Mouse (Mus musculus) urinary bladder, postnatal 14 days (tissue): ENCODE measurements around the gene Ddc.
A peak's percentile ranks its signal among the peaks of the same experiment; 100 is the strongest.

Source experiments
- DNase-seq: peaks from one replicate; pipeline ENCODE4 v3.0.0; 2021; ENCODE audit warnings: low spot score

Ddc gene

GRCm38 (mm10) chr11:11897645-11898357 is at the start of gene Ddc:
Gene Ddc (minus strand): TSS chr11:11898144.
- DNase-seq, result no peak

GRCm38 (mm10) chr11:11945766-11946165 is 47.8 kb upstream of the Ddc start:
- DNase-seq, result no peak

DNA sequence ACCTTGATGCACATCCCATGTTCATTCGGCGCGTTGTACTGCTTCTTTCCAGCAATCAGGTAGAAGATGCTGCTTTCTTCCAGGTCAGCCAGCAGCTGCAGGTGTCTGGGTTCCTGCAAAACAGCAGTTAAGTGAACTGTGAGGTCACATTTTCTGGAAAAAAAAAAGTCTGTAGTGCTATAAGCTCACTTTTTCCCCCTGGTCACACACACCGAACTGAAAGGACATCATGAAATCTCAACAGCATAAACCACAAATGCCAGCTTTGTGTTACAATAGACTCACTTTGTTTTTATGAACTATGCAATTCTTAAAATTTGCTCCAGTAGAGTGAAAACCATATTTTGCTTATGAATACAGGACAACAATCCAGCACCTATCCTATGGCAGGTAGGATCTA is 46.9 kb upstream of the Ddc start:
- DNase-seq, result no peak

DNA sequence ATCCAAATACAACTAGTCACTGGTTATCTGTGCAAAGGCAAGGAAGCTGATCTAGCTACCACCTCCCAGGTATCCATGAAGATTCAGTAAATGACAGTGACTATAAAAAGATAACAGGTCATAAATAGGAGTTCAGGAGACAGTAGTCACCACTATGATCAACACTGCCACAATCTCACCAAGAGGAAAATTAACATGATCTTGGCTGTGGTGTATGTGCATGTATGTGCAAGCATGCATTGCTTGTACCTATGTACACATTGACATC is 46.1 kb upstream of the Ddc start:
- no peak for DNase-seq

DNA sequence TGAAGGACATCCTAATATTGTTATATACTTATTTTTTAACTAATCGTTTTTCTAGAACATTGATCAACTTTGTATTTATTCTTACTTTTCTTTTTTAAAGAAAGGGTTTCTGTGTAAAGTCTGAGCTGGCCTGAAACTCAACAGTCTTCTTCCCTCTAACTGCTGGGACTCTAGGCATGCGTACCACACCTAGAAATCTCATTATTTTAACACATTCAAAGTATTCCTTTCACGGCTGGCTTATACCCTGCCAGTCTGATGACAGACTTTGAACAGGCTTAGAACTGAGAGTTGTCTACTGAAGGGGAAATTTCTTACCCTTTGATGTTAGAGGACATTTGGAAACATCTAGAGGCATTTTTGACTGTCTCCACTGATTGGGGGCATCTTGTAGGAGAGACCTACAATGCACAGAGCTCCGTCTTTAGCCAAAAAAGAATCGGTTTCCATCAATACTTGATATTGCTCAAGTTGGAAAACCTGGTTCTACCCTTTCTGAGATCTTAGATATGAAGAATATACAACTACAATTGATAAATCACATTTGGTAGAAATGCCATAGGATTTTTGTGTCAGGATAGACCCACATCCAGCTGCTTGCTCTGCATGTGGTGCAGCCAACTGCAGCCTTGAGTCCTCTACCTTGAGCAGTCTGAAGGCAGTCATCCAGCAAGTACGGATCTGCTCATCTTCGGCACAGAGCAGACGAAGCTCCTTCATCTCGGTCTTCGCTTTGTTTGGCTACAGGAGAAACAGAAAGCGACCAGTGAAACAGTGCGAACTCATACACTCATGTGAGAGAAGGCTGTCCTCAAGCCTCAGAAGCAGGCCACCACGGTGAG is 45.5 kb upstream of the Ddc start:
- no peak for DNase-seq

DNA sequence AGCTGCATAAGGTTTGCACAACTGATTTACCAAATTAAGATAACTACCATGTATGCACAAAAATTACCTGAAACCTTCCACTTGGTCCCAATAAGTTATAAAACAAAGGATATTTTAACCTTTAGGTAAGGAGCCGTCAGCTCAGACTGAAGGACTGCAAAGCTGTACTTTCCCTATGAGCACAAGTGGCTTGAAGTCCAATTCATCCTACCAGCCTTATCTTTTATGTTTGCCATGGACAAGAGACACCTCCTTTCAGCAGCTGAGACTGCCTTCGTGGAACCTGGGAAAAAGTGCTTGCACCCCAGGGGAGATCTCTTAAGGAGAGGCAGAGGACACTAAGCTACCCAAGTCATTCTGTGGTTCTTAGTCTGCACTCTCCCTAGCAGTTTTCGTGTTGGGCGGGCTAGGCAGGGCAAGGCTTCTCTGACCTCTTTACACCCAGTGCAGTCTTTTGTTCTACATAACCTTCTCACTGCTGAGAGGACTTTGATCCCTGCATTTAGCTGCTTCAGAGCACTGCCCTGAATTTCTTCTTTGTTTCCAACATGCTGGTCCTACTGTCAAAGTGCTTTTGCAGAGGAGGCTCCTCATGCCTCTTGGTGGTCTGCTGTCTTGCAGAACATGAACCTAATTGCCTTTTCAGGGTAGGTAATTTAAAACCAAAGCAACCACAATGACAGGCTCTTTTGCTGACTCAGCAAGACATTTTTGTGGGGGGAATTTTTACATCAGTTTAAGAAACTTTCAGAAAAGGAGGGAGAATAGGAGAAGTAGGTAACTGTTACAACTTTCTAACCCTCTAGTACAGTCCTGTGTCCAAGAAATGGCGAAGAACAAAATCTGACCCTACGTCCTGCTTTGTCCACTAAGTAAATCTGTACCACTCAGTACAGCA is 44.6 kb upstream of the Ddc start:
- no peak for DNase-seq

GRCm38 (mm10) chr11:11940833-11941681 is 43.1 kb upstream of the Ddc start:
- no peak for DNase-seq

DNA sequence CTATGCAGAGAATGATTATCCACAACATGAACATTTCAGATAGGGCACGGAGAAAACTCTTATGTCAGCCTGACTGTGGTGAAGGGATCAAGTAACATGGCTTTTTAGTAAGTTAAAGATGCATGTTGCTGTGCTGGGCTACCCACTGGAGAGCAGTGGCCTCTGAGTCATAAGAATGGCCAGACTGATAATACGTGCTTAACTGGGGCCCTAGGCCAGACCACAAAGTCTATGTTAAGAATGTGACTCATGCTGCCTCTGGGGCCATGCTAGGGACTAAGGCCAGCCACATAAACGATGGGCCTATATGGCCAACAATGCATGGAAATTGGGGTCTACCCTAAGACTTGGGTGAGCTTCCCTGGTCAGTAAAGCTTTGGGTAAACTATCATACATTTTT is 41.7 kb upstream of the Ddc start:
- DNase-seq, result no peak

GRCm38 (mm10) chr11:11938591-11938990 is 40.6 kb upstream of the Ddc start:
- no peak for DNase-seq

DNA sequence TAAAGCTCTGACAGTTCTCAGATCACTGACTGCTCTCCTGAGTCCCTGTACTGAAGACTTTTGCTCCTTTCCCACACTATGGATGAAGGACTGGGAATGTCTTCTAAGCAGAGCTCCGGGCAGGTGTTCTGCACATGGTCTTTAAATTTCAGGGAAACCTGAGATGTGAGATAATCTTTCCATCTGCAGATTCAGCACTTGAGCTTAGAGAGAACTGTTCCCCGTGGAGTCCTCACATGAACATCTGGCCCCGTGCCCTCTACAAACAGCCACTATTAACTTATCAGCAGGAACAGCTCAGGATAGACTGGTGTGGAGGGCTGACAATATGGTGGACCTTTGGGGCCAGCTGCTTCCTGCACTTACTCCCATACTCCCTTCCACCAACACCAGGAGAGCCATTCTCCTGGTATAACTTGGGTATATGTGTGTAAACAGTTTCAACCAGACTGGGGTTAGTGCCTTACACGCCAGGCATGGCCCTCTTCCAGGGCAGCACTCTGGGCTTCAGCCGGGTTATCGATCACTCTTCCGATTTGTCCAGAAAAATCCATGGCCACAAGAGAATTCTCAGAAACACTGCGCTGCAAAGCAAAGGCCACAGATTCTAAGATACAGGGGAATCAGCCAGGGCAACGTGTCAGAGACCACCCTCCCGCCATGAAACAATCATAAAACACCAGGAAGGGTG is 39.5 kb upstream of the Ddc start:
- DNase-seq, result no peak

DNA sequence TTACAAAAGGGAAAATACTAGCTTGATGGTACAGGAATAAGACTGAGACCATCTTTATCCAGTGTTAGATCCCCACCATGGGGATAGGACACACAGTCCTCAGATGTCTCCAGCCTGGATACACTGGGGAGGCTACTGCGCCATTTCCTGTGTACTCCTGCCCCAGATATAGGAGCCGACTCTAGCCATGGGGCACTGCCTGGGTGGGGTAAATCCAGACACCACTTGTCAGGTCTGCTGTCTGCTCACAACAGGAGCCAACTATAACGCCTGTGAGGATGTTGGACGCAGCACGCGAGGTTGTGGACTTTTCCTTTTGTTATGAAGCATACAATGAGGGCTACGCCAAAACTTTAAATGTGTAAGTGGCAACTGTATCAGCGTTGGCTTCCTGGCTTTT is 36.9 kb upstream of the Ddc start:
- no peak for DNase-seq

DNA sequence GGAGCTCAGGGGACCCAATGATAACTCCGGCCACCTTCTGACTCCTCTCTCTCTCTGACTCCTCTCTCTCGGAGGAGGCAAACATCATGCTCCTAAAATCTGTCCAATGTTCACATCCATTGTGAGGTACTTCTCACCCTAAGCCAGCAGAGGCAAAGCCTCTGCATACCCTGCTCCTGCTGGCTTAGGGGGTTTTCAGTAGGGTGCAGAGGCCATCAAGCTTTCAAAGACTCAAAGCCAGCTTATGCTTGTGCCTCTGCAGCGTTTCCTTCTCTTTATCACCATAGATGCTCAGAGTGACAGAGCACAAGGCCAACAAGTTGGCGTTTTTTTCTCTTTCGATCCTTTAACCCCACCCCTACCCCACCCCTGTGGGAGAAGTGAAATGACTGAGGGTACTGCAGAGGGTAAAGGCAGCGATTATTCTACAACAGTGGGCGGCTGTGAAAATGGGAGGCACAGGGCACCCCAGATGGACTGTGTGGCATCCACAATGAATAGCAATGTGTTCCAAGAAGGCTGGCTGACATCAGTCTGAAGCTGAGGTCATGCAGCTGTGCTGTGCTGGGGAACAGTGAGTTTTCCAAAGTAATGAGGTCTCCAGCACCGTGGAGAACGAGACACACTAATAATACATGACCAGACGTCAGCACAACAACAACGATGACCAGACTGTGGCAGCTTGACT is 34.3 kb upstream of the Ddc start:
- DNase-seq, result no peak

DNA sequence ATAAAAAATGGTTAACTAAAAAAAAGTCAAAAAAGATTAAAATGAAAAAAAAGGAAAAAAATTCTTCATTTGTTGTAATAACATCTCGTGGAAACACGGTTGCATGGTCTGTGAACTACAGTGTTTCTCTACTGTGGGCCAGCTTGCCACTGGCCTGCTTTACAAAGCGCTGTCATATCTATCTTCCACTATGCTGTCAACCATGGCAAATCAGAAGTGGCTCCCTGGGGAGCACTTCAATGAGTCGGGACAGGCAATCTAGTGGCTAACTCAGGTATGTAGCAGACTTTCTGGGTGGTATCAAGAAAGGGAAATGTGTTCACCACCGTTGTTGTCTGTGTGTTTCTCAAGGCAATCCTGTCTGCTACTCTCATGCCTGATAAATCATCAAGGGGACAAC is 33.7 kb upstream of the Ddc start:
- no peak for DNase-seq

GRCm38 (mm10) chr11:11930527-11930926 is 32.6 kb upstream of the Ddc start:
- no peak for DNase-seq

DNA sequence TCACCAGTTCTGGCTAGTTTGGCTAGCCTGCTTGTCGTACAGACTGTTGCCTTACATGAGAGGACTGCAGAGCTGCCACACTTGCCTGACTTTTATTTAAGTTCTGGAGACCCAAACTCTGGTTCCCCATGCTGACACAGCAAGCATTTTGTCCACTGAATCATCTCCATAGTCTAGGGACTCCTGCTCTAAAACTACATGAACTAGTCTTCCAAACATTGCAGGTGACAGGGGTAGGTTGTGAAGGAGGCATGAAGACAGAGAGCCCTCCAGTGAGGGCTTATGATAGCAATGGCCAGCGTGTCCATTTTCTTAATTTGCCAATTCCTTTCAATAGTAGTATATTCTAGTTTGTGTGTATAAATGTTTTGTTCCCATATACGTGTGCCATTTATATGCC is 31.1 kb upstream of the Ddc start:
- no peak for DNase-seq

- no peak for DNase-seq
These were observed 30.6 kb upstream of the Ddc start for GRCm38 (mm10) chr11:11928586-11928985.

- no peak for DNase-seq
These were observed 26.0 kb upstream of the Ddc start for GRCm38 (mm10) chr11:11923900-11924299.

DNA sequence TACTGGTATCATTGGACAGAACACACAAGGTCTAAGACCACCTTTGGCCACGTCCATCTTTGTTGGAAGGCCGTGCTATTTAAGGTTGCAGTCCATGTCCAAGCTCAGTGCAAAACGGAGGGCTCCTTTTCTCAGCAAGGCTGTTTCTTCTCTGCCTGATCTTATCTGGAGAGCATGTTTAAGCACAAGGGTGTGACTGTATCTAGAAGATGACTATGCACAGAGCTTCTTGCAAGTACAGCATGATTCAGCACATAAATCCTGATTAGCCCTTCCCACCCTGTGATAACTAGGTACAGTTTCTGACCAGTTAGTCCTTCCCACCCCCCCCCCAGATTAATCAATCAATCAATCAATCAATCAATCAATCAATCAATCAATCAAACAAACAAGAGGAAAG is 25.4 kb upstream of the Ddc start:
- DNase-seq, result no peak

- DNase-seq, result no peak
These were observed 24.2 kb upstream of the Ddc start for GRCm38 (mm10) chr11:11922106-11922505.

- peak; percentile 14 for DNase-seq
These were observed 9.9 kb upstream of the Ddc start for GRCm38 (mm10) chr11:11907703-11908413.
